Mouse (Mus musculus) mature B cell (primary cell): ENCODE data around the gene Cd28.
"Not testable (repeated sequence)": the region's sequence is repeated elsewhere in the genome, so short reads cannot be mapped to it uniquely, and the experiment has no call there.

Experiments
- in situ Hi-C: fragments of 300-500 bp; cut with MboI; formaldehyde crosslinking; loops from 2 replicates; pipeline ENCODE4 v1.14.3; 2019

The Cd28 gene

GRCm38 (mm10) chr1:60799795-60800345 lies 83.3 kb downstream of the Cd28 start:
- in situ Hi-C loops: no loop called here

DNA sequence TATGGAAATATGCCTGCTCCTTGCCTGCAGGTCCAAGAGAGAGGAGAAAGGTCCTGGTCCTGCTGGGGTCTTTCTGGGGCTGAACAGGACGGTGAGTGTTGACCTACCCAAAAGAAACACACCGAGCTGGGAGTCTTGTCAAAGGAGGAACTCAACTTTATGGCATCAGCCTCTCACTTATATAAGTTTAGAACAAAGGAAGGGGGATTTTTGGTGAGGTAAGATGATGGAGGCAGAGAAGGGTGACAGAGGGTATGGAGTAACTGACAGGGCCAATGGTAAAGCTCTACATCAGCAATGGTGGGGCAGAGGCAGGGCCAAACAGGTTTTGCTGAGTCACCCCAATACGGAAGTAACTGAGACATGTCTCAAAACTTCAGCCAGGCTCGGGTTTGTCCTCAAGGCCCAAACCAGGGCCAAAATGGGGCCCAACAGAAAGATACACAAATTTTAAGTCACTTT lies 84.6 kb downstream of the Cd28 start:
- in situ Hi-C loops: no loop called here

DNA sequence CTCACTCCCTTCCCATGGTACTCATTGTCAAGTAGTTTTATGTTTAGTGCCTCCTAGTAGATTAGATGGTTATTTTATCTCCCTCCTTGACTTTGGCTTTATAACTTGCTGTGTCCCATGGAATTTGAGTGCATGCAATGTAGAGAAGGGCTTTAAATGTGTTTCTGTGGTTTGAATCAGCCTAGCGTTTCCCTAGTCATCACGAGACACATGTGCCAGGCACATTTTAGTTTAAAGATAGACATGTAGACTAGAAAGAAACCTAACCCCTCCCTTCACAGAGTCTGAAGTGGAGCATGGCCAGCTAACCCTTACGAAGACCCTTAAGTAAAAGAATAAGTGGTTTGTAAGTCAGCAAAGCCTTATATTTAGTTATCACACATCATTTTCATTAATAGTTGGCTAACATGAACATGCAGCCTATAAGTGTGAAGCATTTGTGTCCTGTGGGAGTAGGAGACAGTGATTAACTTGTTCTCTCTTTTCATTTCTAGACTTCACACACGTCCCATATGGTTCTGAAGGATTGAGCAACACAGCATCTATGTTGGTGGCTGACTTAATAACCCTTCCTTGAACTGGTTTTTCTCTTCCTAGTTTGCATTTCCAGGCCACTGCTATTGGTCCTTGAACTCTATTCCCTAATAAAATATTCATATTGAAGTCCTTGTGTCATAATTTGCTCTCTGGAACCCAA lies 86.7 kb downstream of the Cd28 start:
- in situ Hi-C loops: no loop called here

DNA sequence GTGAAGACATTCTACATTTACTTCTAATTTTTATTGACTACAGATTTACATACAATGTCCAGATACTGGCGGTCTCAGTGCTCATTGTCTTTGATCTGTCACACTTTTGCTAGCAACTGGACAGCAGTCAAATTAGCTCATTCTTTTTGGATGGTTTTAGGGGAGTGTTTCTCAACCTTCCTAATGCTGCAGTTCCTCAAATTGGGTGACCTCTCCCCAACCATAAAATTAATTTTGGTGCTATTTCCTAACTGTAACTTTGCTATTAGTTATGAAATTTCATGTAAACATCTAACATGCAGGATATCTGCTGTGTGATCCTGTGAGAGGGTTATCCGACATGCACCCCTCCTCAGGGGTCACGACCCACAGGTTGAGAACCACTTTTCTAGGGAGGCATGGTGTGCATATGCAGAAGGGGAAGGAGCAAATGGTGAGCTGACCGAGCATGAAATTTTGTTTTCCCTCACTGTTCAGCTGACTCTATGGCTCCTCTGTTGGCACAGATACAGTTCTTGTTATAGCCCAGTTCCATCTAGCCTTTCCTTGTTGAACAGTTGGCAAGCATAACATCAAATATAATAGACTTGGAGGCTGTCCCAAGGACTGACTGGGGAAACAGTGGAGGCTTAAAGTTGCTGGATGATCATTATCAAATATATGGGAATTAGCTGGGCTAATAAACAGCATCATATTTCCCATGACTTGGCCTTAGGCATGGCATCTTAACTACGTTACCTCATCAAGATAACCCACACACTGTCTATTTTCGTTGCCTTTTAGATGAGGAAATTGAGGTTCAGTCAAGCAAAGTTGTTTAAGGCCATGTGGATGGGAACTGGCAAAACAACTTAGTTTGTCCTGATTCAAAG lies 87.5 kb downstream of the Cd28 start:
- in situ Hi-C loops: no loop called here

- in situ Hi-C loops: no loop called here
Observed at GRCm38 (mm10) chr1:60805178-60805577, 88.6 kb downstream of the Cd28 start.

- in situ Hi-C loops: no loop called here
Observed at GRCm38 (mm10) chr1:60807748-60808147, 91.1 kb downstream of the Cd28 start.

GRCm38 (mm10) chr1:60808466-60808865 lies 91.9 kb downstream of the Cd28 start:
- in situ Hi-C loops: no loop called here

DNA sequence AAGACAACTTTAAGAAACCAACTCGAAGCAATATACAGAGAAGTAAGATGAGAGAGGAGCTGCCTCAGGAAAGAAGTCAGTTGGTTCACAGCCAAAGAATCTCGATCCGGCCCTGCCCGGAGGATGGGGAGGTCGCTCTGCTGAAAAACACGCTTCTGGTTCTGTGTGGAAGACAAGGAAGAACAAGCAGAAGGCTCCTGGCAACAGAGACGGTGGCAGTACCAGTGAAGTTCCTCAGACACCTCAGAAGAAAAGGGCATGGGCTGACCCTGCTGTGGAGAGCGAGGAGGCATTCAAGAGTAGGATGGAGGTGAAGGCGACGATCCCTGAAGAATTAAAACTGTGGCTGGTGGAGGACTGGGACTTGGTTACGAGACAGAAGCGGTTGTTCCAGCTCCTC lies 92.6 kb downstream of the Cd28 start:
- in situ Hi-C loops: no loop called here

DNA sequence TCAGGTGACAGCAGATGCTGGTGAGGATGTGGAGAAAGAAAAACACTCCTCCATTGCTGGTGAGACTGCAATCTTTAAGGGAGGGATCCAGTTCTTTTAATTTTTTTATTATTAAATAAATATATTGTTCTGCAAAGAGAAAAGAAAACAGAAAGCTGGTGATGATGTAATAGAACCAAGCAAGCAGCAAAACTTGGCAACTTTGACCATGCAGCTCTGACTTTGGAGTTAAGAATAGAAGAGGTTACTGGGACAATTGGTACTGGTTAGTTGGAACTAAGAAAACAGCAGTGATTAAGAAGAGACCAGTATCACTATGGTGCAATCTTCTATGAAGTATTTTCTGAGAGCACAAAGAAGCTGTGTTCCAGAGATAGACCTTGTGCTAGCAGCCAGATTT lies 94.2 kb downstream of the Cd28 start:
- in situ Hi-C loops: no loop called here

DNA sequence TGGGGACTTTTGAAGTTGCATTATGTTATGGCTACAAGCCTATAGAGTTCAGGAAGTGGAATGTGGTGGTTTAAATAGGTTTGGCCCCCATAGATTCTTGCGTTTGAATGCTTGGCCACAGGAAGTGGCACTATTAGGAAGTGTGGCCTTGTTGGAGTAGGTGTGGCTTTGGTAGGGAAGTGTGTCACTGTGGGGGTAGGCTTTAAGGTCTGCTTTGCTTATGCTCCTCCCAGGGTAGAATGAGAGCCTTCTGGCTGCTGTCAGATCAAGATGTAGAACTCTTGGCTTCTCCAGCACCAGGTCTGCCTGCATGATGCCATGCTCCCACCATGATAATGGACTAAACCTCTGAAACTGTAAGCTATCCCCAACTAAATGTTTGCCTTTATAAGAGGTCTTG lies 95.4 kb downstream of the Cd28 start:
- in situ Hi-C loops: no loop called here

DNA sequence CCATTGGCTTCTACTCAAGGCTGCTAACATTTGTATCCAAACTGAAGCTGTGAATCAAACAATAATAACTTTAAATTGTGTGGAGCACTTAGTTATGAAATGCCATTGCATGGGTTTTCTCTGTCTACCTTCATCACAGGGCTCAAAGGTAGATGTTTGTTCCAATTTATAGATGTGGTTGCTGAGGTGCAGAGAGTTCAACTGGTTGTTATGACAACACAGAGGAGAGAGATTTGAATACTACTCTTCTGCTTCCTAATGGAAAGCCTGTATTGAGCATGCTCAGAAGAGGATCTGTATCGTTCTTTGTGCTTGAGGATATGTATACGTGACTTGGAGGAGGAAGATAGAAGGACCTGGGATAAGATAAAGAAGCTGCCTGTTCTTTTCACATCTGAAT lies 96.8 kb downstream of the Cd28 start:
- in situ Hi-C loops: no loop called here

- in situ Hi-C loops: no loop called here
Observed at GRCm38 (mm10) chr1:60815912-60816311, 99.3 kb downstream of the Cd28 start.

GRCm38 (mm10) chr1:60818491-60818890 lies 101.9 kb downstream of the Cd28 start:
- in situ Hi-C loops: not testable (repeated sequence)

DNA sequence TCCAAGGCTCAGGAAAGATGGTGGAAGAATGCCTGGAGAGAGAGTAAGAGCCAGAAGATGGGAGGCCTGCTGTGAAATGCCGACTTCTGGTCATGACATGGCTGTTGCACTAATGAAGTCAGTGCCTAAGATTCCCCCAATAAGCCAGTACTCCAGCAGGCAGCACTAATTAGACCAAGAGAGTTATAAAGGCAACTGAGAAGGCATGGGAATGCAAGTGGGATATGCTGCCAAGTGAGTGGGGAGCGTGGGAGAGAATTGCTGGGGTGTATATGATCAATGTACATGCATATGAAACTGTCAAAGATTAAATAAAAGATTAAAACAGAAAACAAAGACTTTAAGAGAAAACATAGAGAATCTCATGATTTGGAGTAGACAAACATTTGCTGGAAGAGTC lies 103.4 kb downstream of the Cd28 start:
- in situ Hi-C loops: no loop called here

GRCm38 (mm10) chr1:60820981-60821380 lies 104.4 kb downstream of the Cd28 start:
- in situ Hi-C loops: no loop called here

GRCm38 (mm10) chr1:60821590-60821989 lies 105.0 kb downstream of the Cd28 start:
- in situ Hi-C loops: no loop called here
